Mouse (Mus musculus) intestine, embryonic 15.5 days (tissue): ENCODE results near the gene Klhl29. TPM values are rescaled to one million over a fixed set of nuclear protein-coding genes. Genes with fewer than 3 reads are reported as not detected.
A peak's percentile ranks its signal among the peaks of the same experiment; 100 is the strongest.

ENCODE experiments used
- ATAC-seq: fragments of 200-750 bp; cut with Nextera tagmentation; 2 replicates; pipeline ENCODE4 v1.8.0; 2017; ENCODE audit warnings: moderate TSS enrichment, moderate library complexity
- H3K27ac ChIP-seq: fragments of 300-500 bp; sonication (generic); 2 replicates; pipeline ENCODE4 v1.5.1; 2015; ENCODE audit warnings: mild to moderate bottlenecking, inconsistent platforms
- H3K27me3 ChIP-seq: fragments of 300-500 bp; sonication (generic); replicated peaks from 2 replicates; pipeline ENCODE4 v1.6.1; 2015; ENCODE audit warnings: inconsistent platforms
- H3K36me3 ChIP-seq: fragments of 300-500 bp; sonication (generic); 2 replicates; pipeline ENCODE4 v1.6.1; 2015; ENCODE audit warnings: inconsistent platforms
- H3K4me1 ChIP-seq: fragments of 300-500 bp; sonication (generic); replicated peaks from 2 replicates; pipeline ENCODE4 v1.6.1; 2015; ENCODE audit warnings: inconsistent platforms
- H3K4me2 ChIP-seq: fragments of 300-500 bp; sonication (generic); replicated peaks from 2 replicates; pipeline ENCODE4 v1.6.1; 2015; ENCODE audit warnings: mild to moderate bottlenecking, inconsistent platforms
- H3K4me3 ChIP-seq: fragments of 300-500 bp; sonication (generic); replicated peaks from 2 replicates; pipeline ENCODE4 v1.5.1; 2015; ENCODE audit warnings: inconsistent platforms
- H3K9ac ChIP-seq: fragments of 300-500 bp; sonication (generic); 2 replicates; pipeline ENCODE4 v1.6.1; 2015; ENCODE audit warnings: inconsistent platforms
- H3K9me3 ChIP-seq: fragments of 300-500 bp; sonication (generic); 2 replicates; pipeline ENCODE4 v1.6.1; 2016; ENCODE audit warnings: inconsistent platforms
- WGBS: fragments of 180-500 bp; shearing (Covaris S2); methylation state at CpG from one replicate; pipeline ENCODE4 v1.1.7; 2015; 5-methylcytosine and 5-hydroxymethylcytosine counted together
- polyA plus RNA-seq: library from polyadenylated mRNA; unstranded; fragments of >200 nt; fragmentation: Nextera tagmentation; extraction: Ambion mirVana; gene quantifications from 2 replicates; pipeline ENCODE4 v1.2.1, GENCODE M21; 2015

Gene Klhl29
- polyA plus RNA-seq, 1 experiment from 2014 or later: 0.94 TPM

- H3K36me3 ChIP-seq: no peaks in the 10 kb centered on the region
- peaks cover 5% of the 10 kb centered on the region for H3K4me1 ChIP-seq
- ATAC-seq: no peak
- H3K9ac ChIP-seq: no peak overlapping the region
- no peak overlapping the region for H3K4me2 ChIP-seq
- WGBS: 76% methylated on average over 2 of the region's 2 CpGs
- H3K27ac ChIP-seq: no peak overlapping the region
- no peaks in the 10 kb centered on the region for H3K9me3 ChIP-seq
- no peak overlapping the region for H3K4me3 ChIP-seq
- no peaks in the 10 kb centered on the region for H3K27me3 ChIP-seq
Measured at GRCm38 (mm10) chr12:5282611-5283010, 92.9 kb downstream of the Klhl29 start.

- H3K4me2 ChIP-seq: no peak overlapping the region
- H3K9me3 ChIP-seq: no peaks in the 10 kb centered on the region
- no peaks in the 10 kb centered on the region for H3K27me3 ChIP-seq
- H3K36me3 ChIP-seq: no peaks in the 10 kb centered on the region
- WGBS: 19% methylated on average over 1 of the region's 1 CpGs
- no peak for ATAC-seq
- H3K4me3 ChIP-seq: no peak overlapping the region
- H3K9ac ChIP-seq: no peak overlapping the region
- H3K27ac ChIP-seq: no peak overlapping the region
- H3K4me1 ChIP-seq: peaks cover 18% of the 10 kb centered on the region
Measured at GRCm38 (mm10) chr12:5279873-5280272, 95.6 kb downstream of the Klhl29 start.

- Histone ChIP-seq H3K27me3 (no peaks in the 10 kb centered on the region), H3K27ac (no peak overlapping the region), H3K9me3 (no peaks in the 10 kb centered on the region), H3K9ac (no peak overlapping the region), H3K4me3 (no peak overlapping the region), H3K4me1 (peaks cover 22% of the 10 kb centered on the region), H3K36me3 (no peaks in the 10 kb centered on the region), H3K4me2 (no peak overlapping the region)
- ATAC-seq: peak; percentile 74
- 55% methylated on average over 9 of the region's 9 CpGs for WGBS
Measured at GRCm38 (mm10) chr12:5277028-5277427, 98.5 kb downstream of the Klhl29 start.

- no peak overlapping the region for H3K27ac ChIP-seq
Measured at GRCm38 (mm10) chr12:5275507-5275936, 100.0 kb downstream of the Klhl29 start.

GRCm38 (mm10) chr12:5274519-5274944 lies 101.0 kb downstream of the Klhl29 start:
- Histone ChIP-seq H3K9ac (no peak overlapping the region), H3K4me1 (peaks cover 22% of the 10 kb centered on the region), H3K27me3 (no peaks in the 10 kb centered on the region), H3K27ac (no peak overlapping the region), H3K4me3 (no peak overlapping the region), H3K36me3 (no peaks in the 10 kb centered on the region), H3K9me3 (no peaks in the 10 kb centered on the region), H3K4me2 (no peak overlapping the region)
- 62% methylated on average over 8 of the region's 8 CpGs for WGBS
- no peak for ATAC-seq

More at GRCm38 (mm10) chr12:5275507-5275936, 100.0 kb downstream of the Klhl29 start:
- H3K36me3 ChIP-seq: no peaks in the 10 kb centered on the region
- 71% methylated on average over 6 of the region's 6 CpGs for WGBS
- H3K27me3 ChIP-seq: no peaks in the 10 kb centered on the region
- H3K4me3 ChIP-seq: no peak overlapping the region
- no peak overlapping the region for H3K9ac ChIP-seq
- H3K4me1 ChIP-seq: peaks cover 22% of the 10 kb centered on the region
- 0 out of 2 replicates have a peak, but pooled peaks have one; percentile 23 for ATAC-seq
- H3K9me3 ChIP-seq: no peaks in the 10 kb centered on the region
- H3K4me2 ChIP-seq: no peak overlapping the region

- Histone ChIP-seq H3K9me3 (no peaks in the 10 kb centered on the region), H3K27ac (no peak overlapping the region), H3K4me3 (no peak overlapping the region), H3K27me3 (no peaks in the 10 kb centered on the region), H3K4me1 (peaks cover 24% of the 10 kb centered on the region), H3K36me3 (no peaks in the 10 kb centered on the region), H3K9ac (no peak overlapping the region), H3K4me2 (no peak overlapping the region)
- no peak for ATAC-seq
- 70% methylated on average over 4 of the region's 4 CpGs for WGBS
Measured at GRCm38 (mm10) chr12:5273316-5274047, 102.0 kb downstream of the Klhl29 start.

- Histone ChIP-seq H3K9ac (no peak overlapping the region), H3K4me2 (no peak overlapping the region), H3K27ac (no peak overlapping the region), H3K27me3 (no peaks in the 10 kb centered on the region), H3K36me3 (no peaks in the 10 kb centered on the region), H3K9me3 (no peaks in the 10 kb centered on the region), H3K4me3 (no peak overlapping the region), H3K4me1 (peaks cover 31% of the 10 kb centered on the region)
- ATAC-seq: no peak
- WGBS: 87% methylated on average over 3 of the region's 3 CpGs
Measured at GRCm38 (mm10) chr12:5270527-5270926, 105.0 kb downstream of the Klhl29 start.

GRCm38 (mm10) chr12:5269936-5270335 lies 105.5 kb downstream of the Klhl29 start:
- no peak overlapping the region for H3K4me3 ChIP-seq
- no peaks in the 10 kb centered on the region for H3K9me3 ChIP-seq
- H3K4me1 ChIP-seq: peaks cover 26% of the 10 kb centered on the region
- H3K36me3 ChIP-seq: no peaks in the 10 kb centered on the region
- H3K4me2 ChIP-seq: no peak overlapping the region
- H3K27me3 ChIP-seq: no peaks in the 10 kb centered on the region
- no peak overlapping the region for H3K9ac ChIP-seq
- 69% methylated on average over 9 of the region's 9 CpGs for WGBS
- no peak for ATAC-seq
- no peak overlapping the region for H3K27ac ChIP-seq

GRCm38 (mm10) chr12:5269061-5269460 lies 106.4 kb downstream of the Klhl29 start:
- ATAC-seq: no peak
- H3K4me2 ChIP-seq: no peak overlapping the region
- 80% methylated on average over 7 of the region's 7 CpGs for WGBS
- H3K27me3 ChIP-seq: no peaks in the 10 kb centered on the region
- no peak overlapping the region for H3K4me3 ChIP-seq
- H3K4me1 ChIP-seq: peaks cover 21% of the 10 kb centered on the region; the same call in 1 of the 2 replicates
- H3K27ac ChIP-seq: no peak overlapping the region
- no peak overlapping the region for H3K9ac ChIP-seq
- no peaks in the 10 kb centered on the region for H3K36me3 ChIP-seq
- H3K9me3 ChIP-seq: no peaks in the 10 kb centered on the region

GRCm38 (mm10) chr12:5268188-5268612 lies 107.3 kb downstream of the Klhl29 start:
- peak; percentile 76 for ATAC-seq
- Histone ChIP-seq H3K4me2 (no peak overlapping the region), H3K36me3 (no peaks in the 10 kb centered on the region), H3K9ac (no peak overlapping the region), H3K27me3 (no peaks in the 10 kb centered on the region), H3K9me3 (no peaks in the 10 kb centered on the region), H3K4me1 (peaks cover 19% of the 10 kb centered on the region; the same call in 1 of the 2 replicates), H3K4me3 (no peak overlapping the region), H3K27ac (peak overlapping the region; percentile 40; the same call in 1 of the 2 replicates)
- WGBS: 41% methylated on average over 9 of the region's 9 CpGs

- peak overlapping the region; percentile 40; the same call in 1 of the 2 replicates for H3K27ac ChIP-seq
- H3K27me3 ChIP-seq: no peaks in the 10 kb centered on the region
- no peak overlapping the region for H3K9ac ChIP-seq
- no peaks in the 10 kb centered on the region for H3K36me3 ChIP-seq
- no peaks in the 10 kb centered on the region for H3K9me3 ChIP-seq
- H3K4me2 ChIP-seq: no peak overlapping the region
- 57% methylated on average over 9 of the region's 9 CpGs for WGBS
- peak; percentile 55 for ATAC-seq
- H3K4me1 ChIP-seq: peaks cover 18% of the 10 kb centered on the region; the same call in 1 of the 2 replicates
- no peak overlapping the region for H3K4me3 ChIP-seq
Measured at GRCm38 (mm10) chr12:5267271-5268187, 108.0 kb downstream of the Klhl29 start.

- Histone ChIP-seq H3K27me3 (no peaks in the 10 kb centered on the region), H3K4me1 (peaks cover 18% of the 10 kb centered on the region; the same call in 1 of the 2 replicates), H3K4me2 (no peak overlapping the region), H3K4me3 (no peak overlapping the region), H3K36me3 (no peaks in the 10 kb centered on the region), H3K9me3 (no peaks in the 10 kb centered on the region), H3K9ac (no peak overlapping the region), H3K27ac (no peak overlapping the region)
- 46% methylated on average over 4 of the region's 4 CpGs for WGBS
- peak; percentile 58 for ATAC-seq
Measured at GRCm38 (mm10) chr12:5266773-5267172, 108.7 kb downstream of the Klhl29 start.
